Mouse (Mus musculus): ENCODE measurements around the gene Gm13078. TPM values are rescaled to one million over a fixed set of nuclear protein-coding genes. Genes with fewer than 3 reads are reported as not detected.

Gene Gm13078
- not detected in 2 replicates for polyA plus RNA-seq (2012; rRNA removed)

- H3K27ac ChIP-seq (ENCODE audit: insufficient read depth, low read depth, low read length): no peak within 1 kb of the TSS
- no peak within 1 kb of the TSS for H3K4me3 ChIP-seq (ENCODE audit: low read depth, low read length)
- no peak for TF ChIP-seq POLR2A (IDR thresholded peaks at IDR 0.05; ENCODE audit: low read depth, low read length)
- no peak for TF ChIP-seq CTCF (IDR thresholded peaks at IDR 0.05; ENCODE audit: extremely low read depth, insufficient read length, insufficient replicate concordance, low read depth, low read length)
- no peaks in the 10 kb centered on the region for H3K4me1 ChIP-seq (ENCODE audit: control insufficient read depth, insufficient read depth, insufficient read length, low read length)
- H3K27me3 ChIP-seq (ENCODE audit: control insufficient read depth, insufficient read depth, low read length): no peaks in the 10 kb centered on the region
- no peaks in the 10 kb centered on the region for H3K36me3 ChIP-seq (ENCODE audit: control insufficient read depth, insufficient read depth, low read length)
- WGBS: 82% methylated on average over 1 of the region's 1 CpGs
Measured at GRCm38 (mm10) chr4:143719155-143719554, at the start of gene Gm13078. Gm13078 (plus strand) TSS chr4:143719455.

GRCm38 (mm10) chr4:143702611-143703010, 16.6 kb upstream of the Gm13078 start, which contains the start of gene Gm13089:
Gm13089 (minus strand) TSS chr4:143702711.
- no peak for TF ChIP-seq CTCF (IDR thresholded peaks at IDR 0.05; ENCODE audit: extremely low read depth, insufficient read length, insufficient replicate concordance, low read depth, low read length)
- no peak for TF ChIP-seq POLR2A (IDR thresholded peaks at IDR 0.05; ENCODE audit: low read depth, low read length)

More at GRCm38 (mm10) chr4:143702611-143703010, 16.6 kb upstream of the Gm13078 start, which contains the start of gene Gm13089:
- Histone ChIP-seq H3K36me3 (ENCODE audit: control insufficient read depth, insufficient read depth, low read length) (no peaks in the 10 kb centered on the region), H3K27me3 (ENCODE audit: control insufficient read depth, insufficient read depth, low read length) (no peaks in the 10 kb centered on the region), H3K27ac (ENCODE audit: insufficient read depth, low read depth, low read length) (no peak within 1 kb of the TSS), H3K4me3 (ENCODE audit: low read depth, low read length) (no peak within 1 kb of the TSS), H3K4me1 (ENCODE audit: control insufficient read depth, insufficient read depth, insufficient read length, low read length) (no peaks in the 10 kb centered on the region)
- WGBS: 77% methylated on average over 2 of the region's 2 CpGs

Other genes with a start within 250 kb of the Gm13078 start
- gene Gm13043, start 208.1 kb upstream of the Gm13078 start, polyA plus RNA-seq (2012; rRNA removed): not detected in 2 replicates
- gene Gm13040, start 183.5 kb upstream of the Gm13078 start, polyA plus RNA-seq (2012; rRNA removed): not detected in 2 replicates
- not detected in 2 replicates for gene BC080695, start 167.8 kb upstream of the Gm13078 start, polyA plus RNA-seq (2012; rRNA removed)
- not detected in 2 replicates for gene Gm13057, start 167.7 kb upstream of the Gm13078 start, polyA plus RNA-seq (2012; rRNA removed)
- gene Gm13083, start 104.5 kb upstream of the Gm13078 start, polyA plus RNA-seq (2012; rRNA removed): not detected in 2 replicates
- not detected in 2 replicates for gene Gm13088, start 62.2 kb upstream of the Gm13078 start, polyA plus RNA-seq (2012; rRNA removed)
- gene Gm13089, start 16.7 kb upstream of the Gm13078 start, polyA plus RNA-seq (2012; rRNA removed): not detected in 2 replicates
- gene Gm13023, start 69.9 kb downstream of the Gm13078 start, polyA plus RNA-seq (2012; rRNA removed): not detected in 2 replicates
- not detected in 2 replicates for gene Gm13084, start 96.6 kb downstream of the Gm13078 start, polyA plus RNA-seq (2012; rRNA removed)
- not detected in 2 replicates for gene Gm13103, start 127.0 kb downstream of the Gm13078 start, polyA plus RNA-seq (2012; rRNA removed)
- not detected in 2 replicates for gene Pramef6, start 180.9 kb downstream of the Gm13078 start, polyA plus RNA-seq (2012; rRNA removed)
- not detected in 2 replicates for gene Pramef25, start 231.6 kb downstream of the Gm13078 start, polyA plus RNA-seq (2012; rRNA removed)
- gene Gm13101, start 247.5 kb downstream of the Gm13078 start, polyA plus RNA-seq (2012; rRNA removed): not detected in 2 replicates